Mouse (Mus musculus): ENCODE measurements around the gene Dcp1b. TPM values are rescaled to one million over a fixed set of nuclear protein-coding genes. Genes with fewer than 3 reads are reported as not detected.
A peak's percentile ranks its signal among the peaks of the same experiment; 100 is the strongest.

Dcp1b gene
- 4.1 and 4.5 TPM in 2 replicates for polyA plus RNA-seq (2015; fragmentation: Nextera tagmentation; extraction: Ambion mirVana)

DNA sequence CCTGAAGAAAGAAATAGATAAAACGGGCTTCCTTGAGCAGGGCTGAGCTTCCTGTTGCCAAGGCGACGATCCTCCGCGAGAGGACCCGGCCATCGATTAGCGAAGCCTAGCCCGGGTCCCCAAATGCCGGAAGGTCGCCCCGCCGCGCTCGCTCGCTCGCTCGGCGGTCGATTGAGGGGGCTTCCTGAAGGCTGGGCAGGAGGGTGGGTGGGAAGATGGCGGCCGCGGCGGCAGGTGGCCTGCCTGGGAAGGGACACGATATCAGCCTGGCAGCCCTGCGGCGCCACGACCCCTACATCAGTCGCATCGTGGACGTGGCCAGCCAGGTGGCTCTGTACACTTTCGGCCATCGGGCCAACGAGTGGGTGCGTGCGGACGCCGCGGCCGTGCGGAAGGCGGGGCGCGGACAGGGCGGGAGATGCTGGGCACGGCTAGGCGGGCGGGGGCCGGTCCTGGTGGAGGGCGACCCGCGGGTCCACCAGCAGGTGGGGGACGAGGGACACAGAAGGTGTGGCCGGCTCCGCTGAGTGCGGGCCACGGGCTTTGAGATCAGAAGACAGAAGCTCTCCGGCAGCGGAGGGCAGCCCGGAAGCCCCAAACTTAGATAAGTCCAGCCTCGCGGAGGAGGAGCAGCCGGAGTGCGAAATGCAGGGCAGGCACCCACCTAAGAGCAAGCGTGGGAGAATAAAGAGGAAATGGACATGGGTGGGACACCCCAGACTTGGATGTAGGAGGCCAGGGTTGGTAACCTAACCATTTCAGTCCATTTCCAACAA, at the start of gene Dcp1b:
Dcp1b (plus strand) TSS at position 176 of the 776 bp plus-strand sequence.
- ATAC-seq, result peak; percentile 97
- TF ChIP-seq EP300 (IDR thresholded peaks at IDR 0.05; ENCODE audit: low read depth) (no peak), CTCF (IDR thresholded peaks at IDR 0.05; ENCODE audit: low read depth) (peak; percentile 63)
- peak; percentile 91 for DNase-seq
- peaks cover 4% of the 10 kb centered on the region for H3K4me1 ChIP-seq (ENCODE audit: insufficient read depth)
- H3K9me3 ChIP-seq (ENCODE audit: low read length), result no peaks in the 10 kb centered on the region
- peak within 1 kb of the TSS; percentile 76 for H3K4me3 ChIP-seq (ENCODE audit: low read depth, low read length)
- no peaks in the 10 kb centered on the region for H3K36me3 ChIP-seq (replicated peaks; ENCODE audit: insufficient read depth, low read length)
- H3K9ac ChIP-seq (replicated peaks), result peak within 1 kb of the TSS; percentile 73
- no peaks in the 10 kb centered on the region for H3K27me3 ChIP-seq (ENCODE audit: insufficient read depth, low read length)
- 2% methylated on average over 63 of the region's 65 CpGs for WGBS (ENCODE audit: insufficient replicate concordance)
- peak within 1 kb of the TSS; percentile 60 for H3K27ac ChIP-seq (ENCODE audit: low read depth)
- peak within 1 kb of the TSS; percentile 78 for H3K4me2 ChIP-seq (ENCODE audit: low read depth, low read length)

DNA sequence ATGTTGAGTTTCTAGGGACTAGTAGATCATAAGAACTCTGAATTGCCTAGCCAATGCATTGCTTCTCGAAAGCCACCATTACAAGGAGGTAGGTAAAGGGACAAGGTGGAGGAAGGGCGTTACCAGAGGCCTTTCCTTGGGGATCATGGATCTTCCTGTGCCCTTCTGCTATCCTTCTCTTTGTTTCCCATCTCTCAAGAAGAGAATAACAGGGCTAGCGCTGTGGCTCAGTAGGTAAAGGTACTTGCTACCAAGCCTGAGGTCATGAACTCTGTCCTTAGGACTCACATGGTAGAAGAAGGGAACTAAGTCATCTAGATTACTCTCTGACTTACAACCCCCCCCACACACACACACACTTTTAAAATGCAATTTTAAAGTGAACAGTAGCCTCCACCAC, 48.1 kb upstream of the Dcp1b start:
- H3K27me3 ChIP-seq (ENCODE audit: insufficient read depth, low read length), result no peaks in the 10 kb centered on the region
- no peak for ATAC-seq
- 71% methylated on average over 3 of the region's 3 CpGs for WGBS (ENCODE audit: insufficient replicate concordance)
- no peaks in the 10 kb centered on the region for H3K36me3 ChIP-seq (replicated peaks; ENCODE audit: insufficient read depth, low read length)
- no peak overlapping the region for H3K4me2 ChIP-seq (ENCODE audit: low read depth, low read length)
- H3K9me3 ChIP-seq (ENCODE audit: low read length), result no peaks in the 10 kb centered on the region
- TF ChIP-seq EP300 (IDR thresholded peaks at IDR 0.05; ENCODE audit: low read depth) (no peak), CTCF (IDR thresholded peaks at IDR 0.05; ENCODE audit: low read depth) (no peak)
- DNase-seq, result no peak
- H3K4me3 ChIP-seq (ENCODE audit: low read depth, low read length), result no peak overlapping the region
- H3K27ac ChIP-seq (ENCODE audit: low read depth), result no peak overlapping the region
- H3K9ac ChIP-seq (replicated peaks), result no peak overlapping the region
- no peaks in the 10 kb centered on the region for H3K4me1 ChIP-seq (ENCODE audit: insufficient read depth)

DNA sequence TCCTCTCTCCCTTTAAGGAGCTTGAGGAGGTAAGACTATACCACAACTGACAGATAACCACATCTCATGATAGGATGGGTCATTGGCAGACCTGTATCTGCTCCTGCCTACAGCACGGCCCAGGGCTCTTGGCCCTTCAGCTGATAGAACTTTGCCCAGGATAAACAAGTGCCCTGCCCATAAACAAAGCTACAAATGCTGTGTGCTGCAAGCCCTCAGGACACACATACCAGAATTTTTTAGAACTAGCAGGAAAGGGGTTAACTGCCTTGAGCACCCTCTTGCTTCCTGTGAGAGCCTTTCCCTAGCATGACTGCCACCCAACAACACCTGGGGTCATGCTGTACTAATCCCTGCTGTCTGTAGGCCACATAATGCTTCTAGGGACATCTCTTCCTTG, 47.0 kb upstream of the Dcp1b start:
- no peaks in the 10 kb centered on the region for H3K27me3 ChIP-seq (ENCODE audit: insufficient read depth, low read length)
- no peak overlapping the region for H3K4me2 ChIP-seq (ENCODE audit: low read depth, low read length)
- H3K9me3 ChIP-seq (ENCODE audit: low read length), result no peaks in the 10 kb centered on the region
- no peak for ATAC-seq
- no peak for DNase-seq
- H3K4me1 ChIP-seq (ENCODE audit: insufficient read depth), result no peaks in the 10 kb centered on the region
- TF ChIP-seq CTCF (IDR thresholded peaks at IDR 0.05; ENCODE audit: low read depth) (no peak), EP300 (IDR thresholded peaks at IDR 0.05; ENCODE audit: low read depth) (no peak)
- no peak overlapping the region for H3K27ac ChIP-seq (ENCODE audit: low read depth)
- H3K9ac ChIP-seq (replicated peaks), result no peak overlapping the region
- no peaks in the 10 kb centered on the region for H3K36me3 ChIP-seq (replicated peaks; ENCODE audit: insufficient read depth, low read length)
- WGBS (ENCODE audit: insufficient replicate concordance), result 67% methylated on average over 1 of the region's 1 CpGs
- H3K4me3 ChIP-seq (ENCODE audit: low read depth, low read length), result no peak overlapping the region

DNA sequence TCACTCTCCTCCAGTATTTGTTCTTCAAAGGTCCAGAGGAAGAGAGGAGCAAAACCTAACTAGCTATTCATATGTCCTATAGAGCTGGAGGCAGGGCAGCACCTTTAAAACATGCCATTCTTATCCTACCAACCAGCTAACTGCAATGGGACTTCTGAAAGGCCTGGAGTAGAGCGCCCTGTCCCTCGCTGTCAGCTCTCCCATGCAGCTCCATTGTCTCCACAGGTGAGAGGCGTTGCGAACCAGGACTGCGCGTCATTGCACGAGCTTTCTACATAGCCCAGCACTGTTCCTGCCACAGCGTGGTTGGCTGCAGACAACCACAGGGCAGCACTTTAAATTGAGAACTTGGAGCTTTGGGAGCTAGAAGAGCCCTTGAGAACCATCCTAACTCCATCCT, 46.5 kb upstream of the Dcp1b start:
- no peak for DNase-seq
- H3K9me3 ChIP-seq (ENCODE audit: low read length), result no peaks in the 10 kb centered on the region
- H3K4me2 ChIP-seq (ENCODE audit: low read depth, low read length), result no peak overlapping the region
- ATAC-seq, result no peak
- no peaks in the 10 kb centered on the region for H3K4me1 ChIP-seq (ENCODE audit: insufficient read depth)
- no peak for TF ChIP-seq EP300 (IDR thresholded peaks at IDR 0.05; ENCODE audit: low read depth)
- TF ChIP-seq CTCF (IDR thresholded peaks at IDR 0.05; ENCODE audit: low read depth), result no peak
- H3K27me3 ChIP-seq (ENCODE audit: insufficient read depth, low read length), result no peaks in the 10 kb centered on the region
- WGBS (ENCODE audit: insufficient replicate concordance), result 82% methylated on average over 8 of the region's 8 CpGs
- no peak overlapping the region for H3K27ac ChIP-seq (ENCODE audit: low read depth)
- no peak overlapping the region for H3K4me3 ChIP-seq (ENCODE audit: low read depth, low read length)
- no peak overlapping the region for H3K9ac ChIP-seq (replicated peaks)
- H3K36me3 ChIP-seq (replicated peaks; ENCODE audit: insufficient read depth, low read length), result no peaks in the 10 kb centered on the region

DNA sequence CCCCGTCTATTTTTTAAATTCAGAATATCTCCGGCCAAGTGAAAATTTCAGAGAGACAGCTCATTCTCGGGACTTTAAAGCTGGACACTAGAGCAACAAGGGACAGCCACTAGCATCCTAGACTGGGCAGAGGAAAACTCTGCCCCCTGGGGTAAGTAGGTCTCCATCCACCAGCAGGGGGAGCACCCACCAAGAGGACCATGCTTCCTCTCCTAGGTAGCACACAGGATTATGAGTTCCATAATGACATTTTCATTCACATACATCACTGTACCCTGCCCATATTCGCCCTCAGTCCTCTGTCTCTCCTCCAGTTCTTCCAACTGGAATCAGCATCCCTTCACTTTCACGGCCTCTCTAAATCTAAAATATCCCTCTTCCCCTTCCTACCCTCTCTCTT, 45.4 kb upstream of the Dcp1b start:
- WGBS (ENCODE audit: insufficient replicate concordance), result 58% methylated on average over 5 of the region's 5 CpGs
- no peak overlapping the region for H3K4me3 ChIP-seq (ENCODE audit: low read depth, low read length)
- H3K9ac ChIP-seq (replicated peaks), result no peak overlapping the region
- no peaks in the 10 kb centered on the region for H3K9me3 ChIP-seq (ENCODE audit: low read length)
- no peaks in the 10 kb centered on the region for H3K36me3 ChIP-seq (replicated peaks; ENCODE audit: insufficient read depth, low read length)
- H3K27ac ChIP-seq (ENCODE audit: low read depth), result no peak overlapping the region
- no peak overlapping the region for H3K4me2 ChIP-seq (ENCODE audit: low read depth, low read length)
- DNase-seq (peak; percentile 73), ATAC-seq (no peak)
- no peaks in the 10 kb centered on the region for H3K4me1 ChIP-seq (ENCODE audit: insufficient read depth)
- TF ChIP-seq CTCF (IDR thresholded peaks at IDR 0.05; ENCODE audit: low read depth) (peak; percentile 77), EP300 (IDR thresholded peaks at IDR 0.05; ENCODE audit: low read depth) (no peak)
- no peaks in the 10 kb centered on the region for H3K27me3 ChIP-seq (ENCODE audit: insufficient read depth, low read length)

DNA sequence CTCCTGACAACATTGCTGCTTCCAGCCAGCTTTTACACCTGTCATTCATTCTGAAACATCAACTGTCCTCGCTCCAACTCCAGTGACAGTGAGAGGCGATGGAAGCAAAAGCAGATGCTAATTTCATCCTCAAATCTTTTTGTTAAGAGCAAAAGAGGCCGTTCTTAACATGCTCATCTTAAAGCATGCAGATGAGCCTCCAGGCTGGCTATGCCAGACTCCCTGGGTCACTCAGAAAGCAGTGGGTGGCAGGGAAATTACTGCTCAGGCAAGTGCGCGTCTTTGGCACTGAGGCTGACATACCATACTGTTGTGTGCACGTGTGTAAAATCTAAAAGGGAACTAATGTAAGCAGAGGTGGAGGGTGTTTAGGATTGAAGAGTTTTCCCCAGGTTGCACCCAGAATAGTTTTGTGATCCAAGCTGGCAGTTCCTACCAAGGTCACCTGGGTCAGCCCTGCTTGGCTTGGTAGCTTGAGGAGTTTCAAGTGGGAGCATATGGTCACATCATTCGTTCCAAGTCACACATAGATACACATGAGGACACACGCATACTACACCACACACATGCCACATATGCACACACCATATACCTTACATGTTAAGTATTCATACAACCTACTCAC, 42.8 kb upstream of the Dcp1b start:
- Histone ChIP-seq H3K9me3 (ENCODE audit: low read length) (no peaks in the 10 kb centered on the region), H3K4me1 (ENCODE audit: insufficient read depth) (no peaks in the 10 kb centered on the region), H3K27me3 (ENCODE audit: insufficient read depth, low read length) (no peaks in the 10 kb centered on the region), H3K4me2 (ENCODE audit: low read depth, low read length) (no peak overlapping the region), H3K27ac (ENCODE audit: low read depth) (no peak overlapping the region), H3K4me3 (ENCODE audit: low read depth, low read length) (no peak overlapping the region), H3K9ac (replicated peaks) (no peak overlapping the region), H3K36me3 (replicated peaks; ENCODE audit: insufficient read depth, low read length) (no peaks in the 10 kb centered on the region)
- 80% methylated on average over 8 of the region's 8 CpGs for WGBS (ENCODE audit: insufficient replicate concordance)
- TF ChIP-seq CTCF (IDR thresholded peaks at IDR 0.05; ENCODE audit: low read depth), result no peak
- TF ChIP-seq EP300 (IDR thresholded peaks at IDR 0.05; ENCODE audit: low read depth), result no peak
- DNase-seq, result no peak
- no peak for ATAC-seq
